Mouse (Mus musculus): Measurements from ENCODE around the gene Pjvk. TPM values are rescaled to one million over a fixed set of nuclear protein-coding genes. Genes with fewer than 3 reads are reported as not detected.

The Pjvk gene
- total RNA-seq, 1 experiment from 2014 or later, result not detected

DNA sequence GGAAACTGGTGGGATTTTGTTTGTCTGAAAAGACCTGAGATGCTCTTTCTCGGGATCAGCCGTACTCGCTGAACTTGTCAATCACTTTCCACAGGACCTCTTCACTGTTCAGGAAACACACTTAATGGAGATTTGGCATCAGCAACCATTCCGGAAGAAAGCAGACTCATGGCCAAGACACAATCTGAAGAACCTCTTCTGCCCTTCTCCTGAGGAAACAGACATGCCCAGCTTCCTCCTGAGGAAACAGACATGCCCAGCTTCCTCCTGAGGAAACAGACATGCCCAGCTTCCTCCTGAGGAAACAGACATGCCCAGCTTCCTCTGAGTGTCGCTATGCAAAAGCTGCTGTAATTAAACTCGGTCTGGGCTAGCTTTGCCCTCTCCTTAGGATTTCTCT is 47.0 kb downstream of the Pjvk start:
- ATAC-seq (ENCODE audit: extremely low read depth, insufficient number of reproducible peaks, low FRiP score, poor library complexity, severe bottlenecking), result no peak

GRCm38 (mm10) chr2:76702188-76702587 is 53.9 kb downstream of the Pjvk start:
- ATAC-seq (ENCODE audit: extremely low read depth, insufficient number of reproducible peaks, low FRiP score, poor library complexity, severe bottlenecking), result no peak

DNA sequence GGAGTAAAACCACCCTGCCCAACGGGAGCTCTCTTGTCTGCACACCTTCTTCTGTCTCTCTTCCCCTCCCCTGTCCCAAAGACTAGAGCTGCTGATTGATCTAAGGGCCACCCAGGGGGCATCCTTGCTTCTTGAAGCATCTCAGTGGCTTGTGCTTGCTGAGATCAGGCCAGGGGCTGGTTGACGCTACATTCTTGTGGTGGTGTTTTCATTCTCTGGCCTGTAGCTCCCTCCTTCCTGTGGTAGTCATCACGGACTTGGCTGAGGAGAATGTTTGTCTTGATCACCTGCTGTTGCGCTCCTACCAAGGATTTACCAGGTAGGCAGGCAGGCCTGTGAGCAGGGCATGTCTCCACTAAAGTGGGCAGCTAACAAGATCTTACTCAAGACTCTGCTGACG is 54.5 kb downstream of the Pjvk start:
- ATAC-seq (ENCODE audit: extremely low read depth, insufficient number of reproducible peaks, low FRiP score, poor library complexity, severe bottlenecking), result no peak

- ATAC-seq (ENCODE audit: extremely low read depth, insufficient number of reproducible peaks, low FRiP score, poor library complexity, severe bottlenecking), result no peak
Measured at GRCm38 (mm10) chr2:76705655-76706054, 57.4 kb downstream of the Pjvk start.

Other genes with a start within 250 kb of the Pjvk start
- not detected in 2 replicates for gene Osbpl6, start 242.0 kb upstream of the Pjvk start, total RNA-seq (2017)
- 3.1 and 4.9 TPM in 2 replicates for gene Prkra, start 461 bp upstream of the Pjvk start, total RNA-seq (2017)
- gene Fkbp7, start 24.6 kb downstream of the Pjvk start, total RNA-seq (2017), result 3.7 and 9.0 TPM in 2 replicates
- 24.1 and 35.6 TPM in 2 replicates for gene Plekha3, start 26.8 kb downstream of the Pjvk start, total RNA-seq (2017)

All from neutrophil, adult 5-6 weeks (primary cell).